Mouse (Mus musculus): ENCODE measurements around the gene Otoa. TPM values are rescaled to one million over a fixed set of nuclear protein-coding genes. Genes with fewer than 3 reads are reported as not detected.

Gene Otoa
- polyA plus RNA-seq, 1 experiment from 2014 or later: not detected

DNA sequence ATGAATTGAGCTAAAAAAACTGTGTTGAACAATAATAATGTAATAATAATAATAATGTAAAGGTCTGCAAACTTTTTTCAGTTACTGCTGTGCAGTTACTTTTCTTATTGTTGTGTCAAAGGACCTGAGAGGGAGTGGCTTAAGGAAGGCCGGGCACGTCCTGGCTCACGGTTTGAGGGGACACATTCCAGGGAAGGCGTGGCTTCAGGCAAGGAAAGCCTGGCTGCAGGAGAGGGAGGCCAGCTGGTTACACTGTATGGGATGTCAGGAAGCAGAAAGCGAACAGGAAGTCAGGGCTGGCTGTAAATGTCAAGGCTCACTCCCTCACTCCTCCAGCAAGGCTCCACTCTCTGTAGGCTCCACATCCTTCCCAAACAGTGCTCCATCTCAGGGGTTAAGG lies 69.2 kb downstream of the Otoa start:
- ATAC-seq (replicated peaks): no peak
- H3K4me3 ChIP-seq: no peak overlapping the region
- no peaks in the 10 kb centered on the region for H3K36me3 ChIP-seq
- H3K4me2 ChIP-seq (replicated peaks): no peak overlapping the region
- H3K9me3 ChIP-seq: no peaks in the 10 kb centered on the region
- H3K9ac ChIP-seq (replicated peaks): no peak overlapping the region
- WGBS: 87% methylated on average over 5 of the region's 5 CpGs
- no peaks in the 10 kb centered on the region for H3K27me3 ChIP-seq
- no peaks in the 10 kb centered on the region for H3K4me1 ChIP-seq
- H3K27ac ChIP-seq (replicated peaks): no peak overlapping the region

DNA sequence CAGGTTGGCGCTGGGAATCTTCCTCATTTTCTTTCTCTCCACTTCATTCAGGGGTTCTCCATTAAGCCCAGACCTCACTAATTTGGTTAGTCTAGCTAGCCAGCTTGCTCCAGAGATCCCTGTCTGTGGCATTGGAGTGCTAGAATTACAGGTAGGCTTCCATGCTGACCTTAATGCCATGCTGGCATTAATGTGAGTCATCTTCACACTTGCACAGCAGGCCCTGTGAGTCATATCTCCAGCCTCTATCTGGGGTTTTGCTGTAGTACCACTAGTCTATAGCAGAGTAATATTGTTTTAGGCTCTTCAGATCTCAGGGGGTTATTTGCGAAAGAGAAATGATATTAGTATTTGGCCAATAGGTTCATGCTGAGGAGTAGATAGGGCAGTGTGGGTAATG lies 70.7 kb downstream of the Otoa start:
- WGBS: 98% methylated on average over 2 of the region's 2 CpGs
- H3K4me1 ChIP-seq: no peaks in the 10 kb centered on the region
- no peaks in the 10 kb centered on the region for H3K36me3 ChIP-seq
- no peaks in the 10 kb centered on the region for H3K27me3 ChIP-seq
- H3K9me3 ChIP-seq: no peaks in the 10 kb centered on the region
- H3K4me3 ChIP-seq: no peak overlapping the region
- no peak overlapping the region for H3K27ac ChIP-seq (replicated peaks)
- no peak for ATAC-seq (replicated peaks)
- no peak overlapping the region for H3K9ac ChIP-seq (replicated peaks)
- no peak overlapping the region for H3K4me2 ChIP-seq (replicated peaks)

DNA sequence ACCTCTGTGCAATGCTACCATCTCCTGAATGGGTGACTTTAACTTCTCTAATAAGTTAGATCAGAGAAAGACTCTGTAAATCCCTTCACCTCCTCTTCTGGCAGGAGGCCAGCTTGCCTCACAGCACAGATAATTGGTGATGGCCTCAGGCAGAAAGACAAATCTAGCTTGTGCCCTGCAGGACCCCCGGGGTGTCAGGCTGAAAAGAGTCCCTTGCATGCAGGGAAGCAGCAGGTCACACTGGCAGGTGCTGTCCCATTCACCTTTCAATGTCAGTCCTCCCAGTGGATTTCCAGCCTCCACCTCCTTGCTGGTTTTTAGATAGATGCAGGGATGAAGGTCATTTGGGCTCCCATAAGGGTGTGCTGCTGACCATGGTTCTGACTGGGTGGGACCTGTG lies 84.2 kb downstream of the Otoa start:
- Histone ChIP-seq H3K9ac (replicated peaks) (no peak overlapping the region), H3K36me3 (no peaks in the 10 kb centered on the region), H3K27ac (replicated peaks) (no peak overlapping the region), H3K4me3 (no peak overlapping the region), H3K9me3 (no peaks in the 10 kb centered on the region), H3K27me3 (0 out of 2 replicates have a peak, but pooled peaks cover 8% of the 10 kb centered on the region), H3K4me1 (no peaks in the 10 kb centered on the region), H3K4me2 (replicated peaks) (no peak overlapping the region)
- 41% methylated on average over 1 of the region's 1 CpGs for WGBS
- ATAC-seq (replicated peaks): no peak

DNA sequence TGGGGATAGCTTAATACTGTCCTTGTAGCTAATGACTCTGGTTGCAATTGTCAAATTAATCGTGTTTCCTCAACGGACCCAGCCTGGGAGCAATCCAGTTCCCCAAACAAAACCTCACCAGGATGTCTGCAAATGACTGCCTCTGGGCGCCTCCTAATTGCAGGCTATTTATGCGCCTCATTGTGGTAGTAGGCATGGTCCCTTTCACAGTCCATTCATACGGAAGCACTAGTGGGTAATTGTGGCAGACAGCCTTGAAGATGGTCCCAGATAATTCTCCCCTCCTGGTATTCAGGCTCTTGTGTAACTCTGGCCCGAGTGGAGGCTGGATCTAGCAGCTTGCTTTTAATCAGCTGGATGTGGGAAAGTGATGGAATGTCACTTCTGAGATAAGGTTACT lies 90.4 kb downstream of the Otoa start:
- Histone ChIP-seq H3K4me2 (replicated peaks) (no peak overlapping the region), H3K36me3 (no peaks in the 10 kb centered on the region), H3K4me3 (no peak overlapping the region), H3K9me3 (no peaks in the 10 kb centered on the region), H3K4me1 (peaks cover 8% of the 10 kb centered on the region), H3K27ac (replicated peaks) (no peak overlapping the region), H3K9ac (replicated peaks) (no peak overlapping the region), H3K27me3 (peaks cover 25% of the 10 kb centered on the region; the same call in 1 of the 2 replicates)
- peak; percentile 73 for ATAC-seq (replicated peaks)
- 1% methylated on average over 6 of the region's 6 CpGs for WGBS

DNA sequence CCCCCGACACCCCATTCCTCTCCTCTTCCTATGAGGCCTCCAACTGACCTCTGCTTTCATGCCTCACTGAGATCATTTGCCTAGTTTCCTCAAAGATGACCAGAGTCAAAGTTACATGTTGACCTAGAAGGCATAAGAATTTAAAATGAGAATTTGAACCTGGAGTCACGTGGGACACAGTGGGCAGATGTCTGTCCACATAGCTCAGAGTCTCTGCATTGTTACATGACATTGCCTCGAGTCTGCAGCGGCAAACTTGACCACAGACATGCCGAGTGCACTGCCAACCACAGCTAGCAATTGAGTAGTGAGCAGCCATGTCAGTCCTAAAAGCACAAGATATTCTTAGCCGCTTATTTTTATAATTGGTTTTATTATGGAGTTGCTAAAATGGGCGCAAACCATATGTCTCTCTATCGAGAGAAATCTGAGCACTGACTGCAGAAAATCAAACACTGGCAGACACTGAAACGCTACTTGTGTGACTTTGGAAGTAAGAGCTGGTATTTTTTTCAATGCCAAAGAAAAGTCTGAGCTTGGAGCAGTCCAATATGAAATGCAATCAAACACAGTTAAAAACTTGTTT lies 105.8 kb downstream of the Otoa start:
- Histone ChIP-seq H3K27ac (replicated peaks) (no peak overlapping the region; the same call in 1 of the 2 replicates), H3K27me3 (no peaks in the 10 kb centered on the region), H3K9ac (replicated peaks) (no peak overlapping the region), H3K4me1 (no peaks in the 10 kb centered on the region), H3K4me3 (no peak overlapping the region), H3K4me2 (replicated peaks) (no peak overlapping the region), H3K36me3 (no peaks in the 10 kb centered on the region), H3K9me3 (no peaks in the 10 kb centered on the region)
- no peak for ATAC-seq (replicated peaks)
- WGBS: 84% methylated on average over 9 of the region's 9 CpGs

DNA sequence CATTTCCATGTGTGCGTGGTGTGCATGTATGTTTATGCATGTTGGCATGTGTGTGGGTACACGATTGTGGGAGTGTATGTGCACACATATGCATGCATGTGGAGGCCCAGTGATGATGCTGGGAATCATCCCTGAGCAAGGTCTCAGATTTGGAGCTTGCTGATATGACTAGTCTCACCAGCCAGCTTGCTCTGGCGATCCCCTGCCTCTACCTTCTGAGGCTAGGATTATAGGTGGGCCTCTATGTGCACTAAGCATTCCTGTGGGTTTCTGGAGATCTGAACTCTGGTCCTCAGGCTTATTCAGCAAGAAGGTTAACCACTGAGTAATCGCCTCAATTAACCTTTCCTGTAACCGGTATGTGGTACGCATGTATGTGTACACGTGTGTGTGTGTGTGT lies 107.5 kb downstream of the Otoa start:
- Histone ChIP-seq H3K4me1 (no peaks in the 10 kb centered on the region), H3K4me3 (no peak overlapping the region), H3K27ac (replicated peaks) (no peak overlapping the region), H3K9me3 (no peaks in the 10 kb centered on the region), H3K27me3 (no peaks in the 10 kb centered on the region), H3K9ac (replicated peaks) (no peak overlapping the region), H3K4me2 (replicated peaks) (no peak overlapping the region), H3K36me3 (no peaks in the 10 kb centered on the region)
- ATAC-seq (replicated peaks): no peak
- 95% methylated on average over 7 of the region's 7 CpGs for WGBS

DNA sequence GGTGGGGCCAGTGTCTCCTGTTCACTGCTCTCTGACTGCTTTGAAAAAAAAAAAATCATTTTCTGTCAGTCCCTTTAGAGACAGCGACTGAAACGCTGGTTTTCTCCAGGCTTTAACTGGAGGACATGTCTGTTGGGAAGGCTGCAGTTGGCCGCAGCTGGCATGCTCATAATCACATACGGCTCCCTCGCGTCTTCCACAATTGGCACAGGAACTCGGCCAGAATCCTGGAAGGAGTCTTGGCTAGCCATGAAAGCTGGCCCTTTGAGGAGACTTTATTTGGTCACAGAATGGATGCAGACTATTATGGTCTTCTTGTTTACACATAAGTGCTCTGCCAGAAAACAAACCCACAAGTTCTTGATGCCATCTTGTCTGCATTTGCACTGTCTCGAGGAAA lies 117.5 kb downstream of the Otoa start:
- WGBS: 34% methylated on average over 8 of the region's 8 CpGs
- H3K9ac ChIP-seq (replicated peaks): no peak overlapping the region
- no peak overlapping the region for H3K27ac ChIP-seq (replicated peaks)
- no peaks in the 10 kb centered on the region for H3K27me3 ChIP-seq
- H3K4me3 ChIP-seq: no peak overlapping the region
- no peaks in the 10 kb centered on the region for H3K9me3 ChIP-seq
- ATAC-seq (replicated peaks): peak; percentile 43; the same call in 1 of the 2 replicates
- no peak overlapping the region for H3K4me2 ChIP-seq (replicated peaks)
- peaks cover 9% of the 10 kb centered on the region for H3K4me1 ChIP-seq
- no peaks in the 10 kb centered on the region for H3K36me3 ChIP-seq

DNA sequence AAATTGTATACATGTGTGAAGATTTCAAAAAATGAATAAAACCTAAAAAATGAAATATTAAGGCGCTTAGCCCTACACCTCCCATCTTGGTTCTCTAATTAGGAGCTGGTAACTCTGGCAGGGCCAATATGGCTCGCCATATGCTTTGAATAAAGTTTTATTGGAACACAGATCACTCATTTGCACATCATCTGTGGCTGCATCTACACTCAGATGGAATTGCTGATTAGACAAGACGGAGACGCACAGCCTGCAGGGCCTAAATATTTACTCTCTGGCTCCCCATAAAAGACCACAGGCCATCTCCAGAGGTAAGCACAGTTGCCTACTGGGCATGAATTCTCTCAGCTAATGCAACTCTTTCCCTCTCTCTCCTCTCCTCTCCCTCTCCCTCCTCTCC lies 130.4 kb downstream of the Otoa start:
- ATAC-seq (replicated peaks): peak; percentile 71
- Histone ChIP-seq H3K4me3 (no peak overlapping the region), H3K27me3 (no peaks in the 10 kb centered on the region), H3K9ac (replicated peaks) (no peak overlapping the region), H3K4me2 (replicated peaks) (no peak overlapping the region), H3K27ac (replicated peaks) (peak overlapping the region; percentile 38), H3K4me1 (peaks cover 25% of the 10 kb centered on the region), H3K9me3 (no peaks in the 10 kb centered on the region), H3K36me3 (no peaks in the 10 kb centered on the region)
- 66% methylated on average over 4 of the region's 4 CpGs for WGBS

Other genes with a start within 250 kb of the Otoa start
- gene Eef2k, start 238.8 kb upstream of the Otoa start, polyA plus RNA-seq (2015; fragmentation: Nextera tagmentation; extraction: Ambion mirVana): 33.7 and 35.1 TPM in 2 replicates
- gene Polr3e, start 163.9 kb upstream of the Otoa start, polyA plus RNA-seq (2015; fragmentation: Nextera tagmentation; extraction: Ambion mirVana): 31.6 and 31.9 TPM in 2 replicates
- 9.8 and 10.5 TPM in 2 replicates for gene Cdr2, start 99.3 kb upstream of the Otoa start, polyA plus RNA-seq (2015; fragmentation: Nextera tagmentation; extraction: Ambion mirVana)
- gene Mfsd13b, start 99.1 kb upstream of the Otoa start, polyA plus RNA-seq (2015; fragmentation: Nextera tagmentation; extraction: Ambion mirVana): 0.28 and 0.64 TPM in 2 replicates
- gene Mettl9, start 47.2 kb upstream of the Otoa start, polyA plus RNA-seq (2015; fragmentation: Nextera tagmentation; extraction: Ambion mirVana): 214 and 232 TPM in 2 replicates
- 0.79 and 1.1 TPM in 2 replicates for gene Igsf6, start 7.1 kb upstream of the Otoa start, polyA plus RNA-seq (2015; fragmentation: Nextera tagmentation; extraction: Ambion mirVana)